Mouse (Mus musculus) liver, embryonic 12.5 days (tissue): ENCODE results near the gene Pdxdc1. TPM values are rescaled to one million over a fixed set of nuclear protein-coding genes. Genes with fewer than 3 reads are reported as not detected.
A peak's percentile ranks its signal among the peaks of the same experiment; 100 is the strongest.

Source experiments
- ATAC-seq: fragments of 200-750 bp; cut with Nextera tagmentation; 2 replicates; pipeline ENCODE4 v1.8.0; 2017; ENCODE audit warnings: moderate number of reproducible peaks, mild to moderate bottlenecking, moderate library complexity
- H3K27ac ChIP-seq: fragments of 300-500 bp; sonication (generic); 2 replicates; pipeline ENCODE4 v1.5.1; 2016; ENCODE audit warnings: mild to moderate bottlenecking
- H3K27me3 ChIP-seq: fragments of 300-500 bp; sonication (generic); replicated peaks from 2 replicates; pipeline ENCODE4 v1.6.1; 2016; ENCODE audit warnings: mild to moderate bottlenecking, moderate library complexity
- H3K36me3 ChIP-seq: fragments of 300-500 bp; sonication (generic); 2 replicates; pipeline ENCODE4 v1.6.1; 2016; ENCODE audit warnings: mild to moderate bottlenecking, moderate library complexity
- H3K4me1 ChIP-seq: fragments of 300-500 bp; sonication (generic); 2 replicates; pipeline ENCODE4 v1.6.1; 2016
- H3K4me2 ChIP-seq: fragments of 300-500 bp; sonication (generic); 2 replicates; pipeline ENCODE4 v1.6.1; 2016; ENCODE audit warnings: mild to moderate bottlenecking, moderate library complexity
- H3K4me3 ChIP-seq: fragments of 300-500 bp; sonication (generic); 2 replicates; pipeline ENCODE4 v1.5.1; 2016; ENCODE audit warnings: mild to moderate bottlenecking, moderate library complexity
- H3K9ac ChIP-seq: fragments of 300-500 bp; sonication (generic); 2 replicates; pipeline ENCODE4 v1.6.1; 2016; ENCODE audit warnings: mild to moderate bottlenecking, moderate library complexity
- H3K9me3 ChIP-seq: fragments of 300-500 bp; sonication (generic); replicated peaks from 2 replicates; pipeline ENCODE4 v1.6.1; 2016; ENCODE audit warnings: mild to moderate bottlenecking, moderate library complexity
- WGBS: fragments of 180-500 bp; shearing (Covaris S2); methylation state at CpG from one replicate; pipeline ENCODE4 v1.1.7; 2016; ENCODE audit not compliant: insufficient replicate concordance; 5-methylcytosine and 5-hydroxymethylcytosine counted together
- polyA plus RNA-seq: library from polyadenylated mRNA; unstranded; fragments of >200 nt; fragmentation: Nextera tagmentation; extraction: Ambion mirVana; gene quantifications from 2 replicates; pipeline ENCODE4 v1.2.1, GENCODE M21; 2016

The Pdxdc1 gene
- polyA plus RNA-seq, 1 experiment from 2014 or later: 35.5 TPM

GRCm38 (mm10) chr16:13831606-13832005 lies 71.3 kb downstream of the Pdxdc1 start:
- H3K9me3 ChIP-seq: no peaks in the 10 kb centered on the region
- no peak for ATAC-seq
- H3K9ac ChIP-seq: no peak overlapping the region
- no peak overlapping the region for H3K4me2 ChIP-seq
- H3K4me1 ChIP-seq: no peaks in the 10 kb centered on the region
- 83% methylated on average over 5 of the region's 5 CpGs for WGBS
- no peak overlapping the region for H3K27ac ChIP-seq
- H3K36me3 ChIP-seq: peaks cover 92% of the 10 kb centered on the region
- H3K27me3 ChIP-seq: no peaks in the 10 kb centered on the region
- no peak overlapping the region for H3K4me3 ChIP-seq

GRCm38 (mm10) chr16:13830444-13830843 lies 72.5 kb downstream of the Pdxdc1 start:
- WGBS: 83% methylated on average over 10 of the region's 10 CpGs
- no peaks in the 10 kb centered on the region for H3K4me1 ChIP-seq
- H3K27me3 ChIP-seq: no peaks in the 10 kb centered on the region
- no peak overlapping the region for H3K4me3 ChIP-seq
- no peak for ATAC-seq
- H3K4me2 ChIP-seq: no peak overlapping the region
- H3K9ac ChIP-seq: no peak overlapping the region
- H3K9me3 ChIP-seq: no peaks in the 10 kb centered on the region
- H3K36me3 ChIP-seq: peaks cover 81% of the 10 kb centered on the region
- H3K27ac ChIP-seq: no peak overlapping the region

GRCm38 (mm10) chr16:13826511-13826910 lies 76.4 kb downstream of the Pdxdc1 start:
- no peak overlapping the region for H3K9ac ChIP-seq
- H3K4me3 ChIP-seq: no peak overlapping the region
- no peak overlapping the region for H3K27ac ChIP-seq
- WGBS: 72% methylated on average over 4 of the region's 4 CpGs
- H3K9me3 ChIP-seq: no peaks in the 10 kb centered on the region
- peaks cover 10% of the 10 kb centered on the region for H3K4me1 ChIP-seq
- ATAC-seq: no peak
- H3K27me3 ChIP-seq: no peaks in the 10 kb centered on the region
- peaks cover 43% of the 10 kb centered on the region for H3K36me3 ChIP-seq
- H3K4me2 ChIP-seq: no peak overlapping the region

- Histone ChIP-seq H3K27me3 (no peaks in the 10 kb centered on the region), H3K4me3 (no peak overlapping the region), H3K9ac (no peak overlapping the region), H3K9me3 (no peaks in the 10 kb centered on the region), H3K36me3 (peaks cover 39% of the 10 kb centered on the region), H3K27ac (no peak overlapping the region), H3K4me2 (no peak overlapping the region), H3K4me1 (peaks cover 12% of the 10 kb centered on the region)
- ATAC-seq: no peak
- WGBS: 68% methylated on average over 7 of the region's 7 CpGs
Observed at GRCm38 (mm10) chr16:13825781-13826490, 77.0 kb downstream of the Pdxdc1 start.

- Histone ChIP-seq H3K4me2 (no peak overlapping the region), H3K9ac (no peak overlapping the region)
- WGBS: 86% methylated on average over 5 of the region's 5 CpGs
Observed at GRCm38 (mm10) chr16:13820771-13821170, 82.2 kb downstream of the Pdxdc1 start.

GRCm38 (mm10) chr16:13819806-13820500 lies 83.0 kb downstream of the Pdxdc1 start:
- Histone ChIP-seq H3K4me3 (peak overlapping the region; percentile 76), H3K4me1 (peaks cover 38% of the 10 kb centered on the region), H3K27ac (peak overlapping the region; percentile 78; the same call in 1 of the 2 replicates), H3K4me2 (peak overlapping the region; percentile 98), H3K9me3 (no peaks in the 10 kb centered on the region), H3K9ac (peak overlapping the region; percentile 81), H3K36me3 (peaks cover 19% of the 10 kb centered on the region), H3K27me3 (no peaks in the 10 kb centered on the region)
- 33% methylated on average over 12 of the region's 12 CpGs for WGBS
- ATAC-seq: no peak

More at GRCm38 (mm10) chr16:13820771-13821170, 82.2 kb downstream of the Pdxdc1 start:
- Histone ChIP-seq H3K4me3 (no peak overlapping the region), H3K9me3 (no peaks in the 10 kb centered on the region), H3K4me1 (peaks cover 38% of the 10 kb centered on the region), H3K27me3 (no peaks in the 10 kb centered on the region), H3K36me3 (peaks cover 11% of the 10 kb centered on the region), H3K27ac (no peak overlapping the region)
- no peak for ATAC-seq

GRCm38 (mm10) chr16:13819394-13819743 lies 83.6 kb downstream of the Pdxdc1 start:
- ATAC-seq: peak; percentile 73
- peak overlapping the region; percentile 78 for H3K27ac ChIP-seq

GRCm38 (mm10) chr16:13818560-13819393 lies 84.2 kb downstream of the Pdxdc1 start, which contains the start of gene Ntan1:
TSS of gene Ntan1 (plus strand) at chr16:13818845.
- under 1% methylated on average over 58 of the region's 58 CpGs for WGBS

More at GRCm38 (mm10) chr16:13819394-13819743, 83.6 kb downstream of the Pdxdc1 start:
- Histone ChIP-seq H3K9me3 (no peaks in the 10 kb centered on the region), H3K4me2 (peak overlapping the region; percentile 98), H3K4me1 (peaks cover 38% of the 10 kb centered on the region), H3K36me3 (peaks cover 25% of the 10 kb centered on the region), H3K9ac (peak overlapping the region; percentile 81), H3K4me3 (peak overlapping the region; percentile 76), H3K27me3 (no peaks in the 10 kb centered on the region)
- WGBS: under 1% methylated on average over 36 of the region's 36 CpGs

GRCm38 (mm10) chr16:13813200-13813599 lies 89.7 kb downstream of the Pdxdc1 start:
- Histone ChIP-seq H3K4me2 (no peak overlapping the region), H3K27me3 (no peaks in the 10 kb centered on the region), H3K4me3 (no peak overlapping the region), H3K9ac (no peak overlapping the region), H3K4me1 (peaks cover 6% of the 10 kb centered on the region), H3K27ac (no peak overlapping the region), H3K9me3 (no peaks in the 10 kb centered on the region), H3K36me3 (peaks cover 82% of the 10 kb centered on the region)
- 84% methylated on average over 3 of the region's 3 CpGs for WGBS
- no peak for ATAC-seq

More at GRCm38 (mm10) chr16:13818560-13819393, 84.2 kb downstream of the Pdxdc1 start, which contains the start of gene Ntan1:
- ATAC-seq: peak; percentile 95
- H3K4me1 ChIP-seq: peaks cover 38% of the 10 kb centered on the region
- H3K27ac ChIP-seq: peak within 1 kb of the TSS; percentile 84
- H3K9me3 ChIP-seq: no peaks in the 10 kb centered on the region
- no peaks in the 10 kb centered on the region for H3K27me3 ChIP-seq
- H3K36me3 ChIP-seq: peaks cover 29% of the 10 kb centered on the region
- peak within 1 kb of the TSS; percentile 98 for H3K4me2 ChIP-seq
- peak within 1 kb of the TSS; percentile 76 for H3K4me3 ChIP-seq
- peak within 1 kb of the TSS; percentile 81 for H3K9ac ChIP-seq

- Histone ChIP-seq H3K4me1 (no peaks in the 10 kb centered on the region), H3K36me3 (peaks cover 91% of the 10 kb centered on the region), H3K9ac (no peak overlapping the region), H3K4me2 (no peak overlapping the region), H3K27ac (no peak overlapping the region), H3K9me3 (no peaks in the 10 kb centered on the region), H3K27me3 (no peaks in the 10 kb centered on the region), H3K4me3 (no peak overlapping the region)
- no peak for ATAC-seq
- 84% methylated on average over 6 of the region's 6 CpGs for WGBS
Observed at GRCm38 (mm10) chr16:13812152-13812551, 90.8 kb downstream of the Pdxdc1 start.

GRCm38 (mm10) chr16:13808410-13808809 lies 94.5 kb downstream of the Pdxdc1 start:
- H3K9me3 ChIP-seq: no peaks in the 10 kb centered on the region
- 87% methylated on average over 7 of the region's 7 CpGs for whole genome bisulfite sequencing
- H3K9ac ChIP-seq: no peak overlapping the region
- no peak overlapping the region for H3K4me2 ChIP-seq
- ATAC-seq: no peak
- peaks cover 99% of the 10 kb centered on the region for H3K36me3 ChIP-seq
- H3K4me1 ChIP-seq: no peaks in the 10 kb centered on the region
- H3K4me3 ChIP-seq: no peak overlapping the region
- H3K27ac ChIP-seq: no peak overlapping the region
- no peaks in the 10 kb centered on the region for H3K27me3 ChIP-seq
